Mouse (Mus musculus) adrenal gland, adult 2 months (tissue): ENCODE results near the gene Eif3k. TPM values are rescaled to one million over a fixed set of nuclear protein-coding genes. Genes with fewer than 3 reads are reported as not detected.

Source experiments
- DNase-seq: peaks from one replicate; pipeline ENCODE4 v3.0.0; 2021
- polyA plus RNA-seq: library from polyadenylated mRNA; depleted of rRNA; stranded (reverse); fragments of >200 nt; gene quantifications from 2 replicates; pipeline ENCODE4 v1.2.3, GENCODE M21; 2012
- total RNA-seq, 2 experiments: library from RNA; stranded (reverse); gene quantifications; 2 replicates each; pipeline ENCODE4 v1.2.3; 2021

The Eif3k gene
- total and polyA plus RNA-seq, 3 experiments, result 138 to 280 (median 259) TPM

DNA sequence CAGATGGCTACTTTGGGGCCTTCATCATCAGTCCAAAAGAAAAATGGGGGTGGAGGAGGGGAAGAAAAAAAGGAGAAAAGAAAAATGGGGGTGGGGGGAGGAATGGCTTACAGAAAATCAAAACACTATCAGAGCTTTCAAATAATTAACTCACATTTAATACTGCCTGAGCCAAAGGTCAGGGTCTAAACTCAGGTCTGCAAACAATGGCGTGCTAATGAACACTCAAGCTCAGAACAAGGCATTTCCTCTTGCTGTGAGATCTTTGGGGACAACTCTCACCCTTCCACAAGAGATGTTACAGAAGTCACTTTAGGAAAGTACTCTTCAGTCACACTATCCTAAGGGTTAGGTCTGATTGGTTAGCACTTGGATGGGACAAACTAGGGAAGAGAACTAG is 22.9 kb downstream of the Eif3k start:
- DNase-seq, result no peak

DNA sequence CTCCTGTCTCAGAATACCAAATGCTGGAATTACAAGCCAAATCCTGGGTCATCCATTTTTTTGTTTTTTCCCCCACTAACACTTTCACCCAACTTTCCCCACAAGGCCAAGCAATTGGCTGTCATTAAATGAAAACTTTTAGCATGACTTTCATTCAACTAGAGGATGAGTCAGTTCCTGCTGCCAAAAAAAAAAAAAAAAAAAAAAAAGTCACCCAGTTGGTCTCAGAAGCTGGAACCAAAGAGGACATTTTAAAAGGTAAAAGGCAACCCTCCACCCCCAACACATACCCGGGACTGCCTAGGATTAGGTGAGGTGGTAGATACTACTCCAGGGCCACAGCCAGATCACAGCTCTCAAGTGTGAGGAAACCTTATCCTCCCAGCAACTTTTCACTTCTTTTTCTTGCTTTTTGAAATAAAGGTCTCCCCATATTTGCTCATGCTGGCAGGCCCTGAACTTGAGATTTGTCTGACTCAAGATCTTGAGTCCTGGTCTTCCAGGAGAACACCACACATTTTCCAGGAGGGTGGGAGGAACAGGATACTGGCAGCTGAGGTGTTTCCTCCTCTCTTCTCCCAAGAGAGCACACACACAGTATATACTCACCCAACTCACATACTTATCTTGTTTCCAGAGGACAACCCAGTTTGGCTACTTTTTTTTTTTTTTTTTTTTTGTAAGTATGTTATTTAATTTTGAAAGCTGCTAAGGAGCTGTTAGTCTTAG is 23.5 kb downstream of the Eif3k start:
- peak; percentile 38 for DNase-seq

DNA sequence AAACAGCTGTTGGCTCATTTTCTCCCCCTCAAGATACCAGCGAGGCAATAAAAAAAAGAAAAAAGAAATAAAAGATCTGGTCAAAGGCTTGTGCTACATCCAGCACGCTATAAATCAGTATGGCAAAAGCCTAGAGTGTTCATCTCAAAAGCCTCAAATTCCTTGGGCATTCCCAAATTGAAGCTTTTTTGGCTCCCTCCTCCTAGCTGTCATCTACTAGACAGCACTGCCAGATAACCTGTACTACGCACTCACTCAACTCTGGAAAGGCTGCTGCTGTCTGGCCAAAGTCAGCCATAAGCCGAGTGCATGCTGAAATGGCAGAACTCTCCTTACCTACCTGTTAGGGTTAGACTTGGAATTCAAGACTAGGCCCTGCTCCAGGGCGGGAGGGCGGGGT is 24.4 kb downstream of the Eif3k start:
- DNase-seq, result no peak

DNA sequence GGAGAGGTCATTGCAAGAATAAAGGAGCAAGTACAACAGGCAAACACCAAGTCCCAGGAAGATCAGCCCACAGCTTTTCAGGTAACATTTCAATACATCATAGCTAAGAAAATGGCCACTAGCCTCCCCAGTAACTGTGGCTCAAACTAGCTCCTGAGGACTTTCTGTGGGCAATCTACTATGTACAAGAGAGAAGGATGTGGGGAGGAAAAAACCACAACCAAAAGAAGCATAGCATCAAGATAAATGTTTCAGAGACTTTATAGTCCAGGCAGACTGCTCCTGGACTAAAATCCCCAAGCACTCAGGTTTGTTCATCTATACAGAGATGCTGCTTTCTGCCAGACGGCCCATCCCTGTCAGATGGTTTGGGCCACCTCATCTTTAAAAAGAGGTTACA is 25.4 kb downstream of the Eif3k start:
- no peak for DNase-seq

DNA sequence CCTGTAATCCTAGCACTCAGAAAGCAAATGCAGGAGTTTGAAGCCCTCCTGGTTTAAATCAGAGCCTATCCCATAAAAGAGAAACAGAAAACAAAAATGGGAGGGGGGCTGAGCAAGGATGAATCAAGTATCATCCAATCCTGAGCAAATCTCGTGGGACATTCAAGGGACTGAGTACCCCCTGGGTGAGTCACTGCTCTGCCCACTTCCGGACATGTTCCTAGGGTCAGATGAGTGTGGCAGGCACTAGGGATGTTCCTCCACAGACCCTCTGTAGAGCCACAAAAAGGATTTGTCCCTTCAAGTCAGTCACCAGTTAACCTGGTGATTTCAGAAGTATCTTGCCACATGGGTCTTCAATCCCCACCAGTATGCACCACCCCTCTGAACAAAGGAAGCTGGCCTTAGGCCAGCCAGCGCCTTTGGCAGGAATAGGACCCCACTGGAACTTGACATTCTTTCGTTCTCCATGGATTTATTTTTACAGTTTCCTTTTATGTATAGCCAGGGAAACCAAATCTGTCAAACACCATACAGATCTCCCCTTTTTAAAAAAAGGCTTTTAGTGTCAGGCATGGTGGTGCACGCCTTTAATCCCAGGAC is 26.3 kb downstream of the Eif3k start:
- no peak for DNase-seq

DNA sequence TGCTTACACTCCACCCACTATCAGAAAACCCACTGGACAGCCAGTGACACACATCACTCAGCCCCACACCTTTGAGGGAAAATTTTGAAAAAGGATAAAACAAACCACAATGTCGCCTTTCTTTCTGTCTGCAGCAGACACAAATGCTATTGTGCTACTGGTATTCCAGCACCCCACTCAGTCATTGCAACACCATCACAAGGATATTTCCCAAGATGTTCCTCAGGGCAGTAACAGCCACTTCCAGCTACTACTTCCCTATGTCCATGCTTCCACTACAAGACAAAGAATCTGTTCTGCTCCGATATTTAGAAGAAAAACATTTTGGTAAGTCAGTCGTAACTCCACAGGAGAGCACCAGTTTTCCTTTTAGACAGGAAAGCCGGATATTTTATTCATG is 26.9 kb downstream of the Eif3k start:
- no peak for DNase-seq

DNA sequence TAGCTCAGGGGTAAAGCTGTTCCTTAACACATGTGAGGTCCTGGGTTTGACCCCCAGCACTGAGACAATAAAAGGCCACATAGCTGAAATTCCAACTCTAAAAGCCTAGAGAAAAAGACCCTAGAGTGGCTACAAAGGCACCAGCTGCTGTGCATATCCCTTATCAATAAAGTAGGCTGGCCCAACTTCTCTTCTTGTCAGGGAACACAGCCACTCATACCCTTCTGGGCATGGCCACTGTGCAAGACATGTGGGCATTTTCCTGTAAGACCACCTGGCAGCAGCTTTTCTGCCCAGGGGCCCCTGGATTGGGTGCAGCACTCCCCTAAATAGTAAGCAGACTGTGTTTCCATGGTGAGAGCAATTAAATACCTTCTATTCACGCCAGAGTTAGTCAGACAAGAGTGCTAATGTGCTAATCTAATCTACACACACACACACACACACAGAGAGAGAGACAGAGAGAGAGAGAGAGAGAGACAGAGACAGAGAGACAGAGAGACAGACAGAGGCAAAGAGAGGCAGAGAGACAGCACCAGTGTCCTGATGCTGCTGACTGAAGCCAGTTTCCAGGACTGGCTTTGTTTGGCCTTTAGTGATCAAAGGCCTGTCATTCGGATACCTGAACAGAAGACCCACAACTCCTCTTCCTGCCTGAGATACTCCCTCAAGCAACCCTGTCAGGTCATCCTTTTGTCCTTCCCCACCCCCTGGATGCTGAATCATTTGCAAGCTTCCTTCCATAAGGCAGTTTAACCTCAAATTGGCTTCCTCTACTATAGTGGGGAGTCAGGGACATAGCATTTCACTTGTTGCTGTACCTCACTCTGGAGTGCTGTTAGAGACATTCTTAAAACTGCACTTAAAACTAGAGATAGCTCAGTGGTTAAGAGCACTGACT is 27.9 kb downstream of the Eif3k start:
- DNase-seq, result no peak

DNA sequence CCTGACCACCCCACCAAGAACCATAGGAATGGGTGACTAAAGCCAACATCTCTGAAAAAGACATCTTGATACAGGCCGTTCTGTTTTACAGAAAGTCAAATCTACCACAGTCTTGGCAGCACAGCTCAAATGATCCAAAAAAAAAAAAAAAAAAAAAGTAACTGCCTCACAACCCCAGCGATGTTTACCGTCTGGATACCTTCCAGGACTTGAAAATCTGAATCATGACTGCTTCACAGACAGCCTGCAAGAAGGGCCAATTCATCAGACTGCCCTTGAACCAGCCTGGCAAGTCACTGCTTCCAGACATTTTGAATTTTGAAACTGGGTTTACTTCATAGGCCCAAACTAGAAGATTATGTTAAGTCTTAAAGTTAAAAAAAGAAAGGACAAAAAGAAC is 28.9 kb downstream of the Eif3k start:
- peak; percentile 83 for DNase-seq

DNA sequence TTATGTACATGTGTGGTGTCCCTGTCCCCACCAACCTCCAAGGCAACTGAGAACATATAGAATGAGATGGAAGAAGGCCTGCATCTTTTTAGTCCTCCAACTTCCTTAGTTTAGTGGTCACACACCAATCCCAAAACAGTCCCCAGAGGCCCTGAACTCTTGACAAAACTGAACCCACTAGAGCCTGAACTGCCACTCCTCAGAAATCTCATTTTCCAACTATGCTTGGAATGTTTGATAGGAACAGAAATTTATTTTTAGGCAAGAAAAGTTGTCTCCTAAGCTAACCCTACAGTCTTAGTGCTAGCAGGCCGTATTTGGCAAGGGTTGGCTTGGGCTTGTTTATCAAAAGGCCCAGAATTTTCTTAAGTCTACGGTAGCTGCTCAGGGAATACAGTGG is 29.9 kb downstream of the Eif3k start:
- DNase-seq, result no peak

DNA sequence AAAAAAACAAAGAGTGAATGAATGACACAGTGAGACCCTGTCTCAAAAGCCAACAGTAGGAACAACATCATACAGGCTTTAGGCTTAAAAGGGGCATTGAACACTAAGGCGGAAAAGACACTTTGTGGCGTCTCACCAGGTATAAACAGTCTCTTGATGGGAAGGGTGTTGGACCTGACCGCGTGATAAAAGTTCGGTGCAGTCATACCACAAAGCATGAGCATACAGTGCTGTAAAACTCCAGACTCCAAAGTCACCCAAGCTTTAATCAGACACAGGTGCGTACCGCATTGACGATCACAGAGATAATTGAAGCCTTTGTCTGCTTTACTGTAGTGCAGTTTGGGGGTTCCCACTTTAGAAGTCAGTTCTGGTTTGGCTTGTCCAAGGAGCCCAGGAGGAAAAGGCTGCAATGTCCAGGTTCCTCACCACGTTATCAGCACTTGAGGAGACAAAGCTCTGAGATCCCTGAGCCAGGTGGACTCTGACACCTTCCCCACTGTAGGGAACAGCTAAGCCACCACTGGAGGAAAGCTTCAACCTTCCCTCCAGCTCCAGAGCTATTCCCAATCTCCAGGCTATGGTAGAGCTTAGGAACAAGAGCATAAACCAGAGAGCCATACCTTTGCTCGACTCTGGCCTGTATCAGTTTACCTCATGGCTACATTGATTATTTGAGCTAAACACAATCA is 31.2 kb downstream of the Eif3k start:
- DNase-seq, result no peak

DNA sequence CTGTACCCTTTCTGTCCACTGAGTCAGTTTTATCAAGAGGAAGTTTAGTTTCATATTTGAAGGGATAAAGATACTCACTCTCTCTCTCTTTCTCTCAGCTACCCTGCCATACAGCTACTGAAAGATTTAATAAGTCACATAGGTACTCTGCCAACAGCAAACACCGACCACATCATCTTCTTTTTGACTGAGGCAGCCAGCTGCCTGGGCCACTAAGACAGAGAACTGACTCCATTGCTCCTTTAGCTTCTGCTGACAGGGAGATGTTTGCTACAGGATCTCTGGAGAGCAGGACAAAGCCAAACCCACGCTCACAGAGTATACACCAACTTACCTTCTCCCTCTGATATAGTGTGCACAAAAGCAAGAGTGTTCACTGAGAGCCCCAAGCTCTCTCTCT is 32.4 kb downstream of the Eif3k start:
- DNase-seq, result no peak

DNA sequence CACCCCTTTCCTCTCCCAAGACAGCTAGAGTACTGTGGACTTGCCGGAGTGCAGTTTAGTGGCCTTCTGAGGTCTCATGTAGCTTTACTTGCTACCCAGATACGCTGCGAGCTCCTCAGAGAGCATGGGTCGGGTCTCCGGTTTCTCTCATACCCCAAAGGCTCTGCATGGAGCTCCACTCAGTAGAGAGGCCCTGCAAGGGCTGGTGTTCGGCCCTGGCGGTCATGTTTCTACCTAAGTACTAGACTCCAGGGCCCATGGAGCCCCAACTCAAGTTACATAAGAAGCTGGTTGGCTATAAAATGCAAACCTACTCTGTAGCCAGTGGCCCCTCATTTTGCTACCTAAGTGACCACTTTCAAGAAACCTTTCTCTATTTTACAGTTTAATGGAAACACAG is 32.9 kb downstream of the Eif3k start:
- no peak for DNase-seq

DNA sequence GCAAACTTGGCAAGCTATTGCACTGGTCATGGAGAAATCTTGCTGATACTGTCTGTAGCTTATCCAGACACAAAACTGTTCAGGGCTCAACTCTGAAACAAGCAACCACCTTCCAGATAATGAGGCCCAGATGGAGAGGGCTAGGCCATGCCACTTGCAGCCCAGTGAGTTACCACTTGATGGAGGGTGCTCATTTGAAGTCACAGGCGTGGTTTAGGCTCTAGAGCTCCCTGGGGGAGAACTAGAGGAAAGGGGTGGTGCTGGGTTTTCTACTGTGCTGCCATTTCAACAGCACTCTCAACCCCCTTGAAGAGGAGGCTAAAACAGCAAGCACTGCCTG is 35.4 kb downstream of the Eif3k start:
- no peak for DNase-seq

DNA sequence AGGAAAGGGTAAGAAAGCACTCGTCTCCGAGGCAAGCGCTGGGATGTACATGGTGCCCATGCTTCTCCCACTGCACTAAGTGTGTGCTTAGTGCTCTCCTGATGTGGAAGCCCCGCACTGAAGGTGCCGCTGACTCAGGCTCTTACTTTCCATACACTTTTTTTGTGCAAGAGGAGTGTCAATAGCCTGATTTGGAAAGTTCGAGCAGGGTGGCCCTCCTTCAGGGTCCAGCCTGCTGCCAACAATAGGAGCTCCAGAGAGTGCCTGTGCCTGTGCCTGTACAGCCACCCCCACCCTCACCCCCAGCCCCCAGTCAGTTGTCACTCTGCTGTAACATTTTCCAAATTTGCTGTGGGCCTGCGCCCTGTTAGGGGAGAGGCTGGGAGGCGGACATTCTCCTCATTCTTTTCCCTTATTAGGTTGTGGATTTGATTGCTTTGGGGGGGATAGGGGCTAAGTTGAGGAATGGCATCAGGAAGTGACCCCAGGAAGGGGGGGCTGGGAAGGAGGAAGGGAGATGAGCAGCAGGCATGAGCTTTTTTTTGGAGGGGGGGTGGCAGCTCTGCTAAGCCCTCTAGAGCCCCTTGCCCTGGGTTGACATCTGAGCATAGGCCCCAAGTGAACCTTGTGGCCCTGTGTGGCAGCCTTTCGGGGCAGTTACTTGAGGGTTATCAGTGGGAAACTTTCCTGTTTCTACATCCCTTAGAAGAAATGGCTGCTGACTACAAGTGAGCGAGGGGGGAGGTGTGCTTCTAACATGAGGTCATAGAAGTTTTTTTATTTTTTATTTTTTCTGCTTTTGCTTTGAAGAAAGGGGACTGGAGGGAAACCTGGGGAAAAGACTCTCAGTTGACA is 36.0 kb downstream of the Eif3k start:
- no peak for DNase-seq

DNA sequence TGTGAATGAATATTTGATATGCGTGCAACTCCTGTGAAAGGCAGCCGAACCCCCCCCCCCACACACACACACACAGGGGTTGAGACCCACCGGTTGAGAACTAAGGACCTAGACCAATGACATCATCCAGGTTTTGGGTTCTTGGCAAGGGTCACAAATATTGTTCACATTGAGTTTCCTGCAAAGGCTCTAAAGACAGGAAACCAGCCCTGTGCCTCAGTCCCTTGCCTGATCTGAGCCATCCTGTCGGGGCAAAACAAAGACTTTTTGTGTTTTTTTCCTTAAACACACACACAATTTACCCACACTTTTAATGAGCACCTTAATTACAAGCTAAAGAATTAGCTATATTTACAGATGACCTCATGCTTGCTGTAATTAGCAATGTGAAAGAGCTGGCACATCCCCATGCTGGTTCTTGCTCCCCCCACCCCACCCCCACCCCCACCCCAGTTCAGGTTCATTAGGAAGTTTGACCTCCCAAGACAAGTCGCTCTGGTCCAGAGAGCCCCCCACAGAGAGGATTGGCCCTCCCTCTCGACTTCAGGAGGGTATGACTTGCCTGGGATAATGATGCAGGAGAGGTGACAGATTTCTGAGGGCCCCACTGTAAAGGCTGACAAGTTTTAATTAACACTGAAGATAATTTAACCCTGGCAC is 36.8 kb downstream of the Eif3k start:
- no peak for DNase-seq

DNA sequence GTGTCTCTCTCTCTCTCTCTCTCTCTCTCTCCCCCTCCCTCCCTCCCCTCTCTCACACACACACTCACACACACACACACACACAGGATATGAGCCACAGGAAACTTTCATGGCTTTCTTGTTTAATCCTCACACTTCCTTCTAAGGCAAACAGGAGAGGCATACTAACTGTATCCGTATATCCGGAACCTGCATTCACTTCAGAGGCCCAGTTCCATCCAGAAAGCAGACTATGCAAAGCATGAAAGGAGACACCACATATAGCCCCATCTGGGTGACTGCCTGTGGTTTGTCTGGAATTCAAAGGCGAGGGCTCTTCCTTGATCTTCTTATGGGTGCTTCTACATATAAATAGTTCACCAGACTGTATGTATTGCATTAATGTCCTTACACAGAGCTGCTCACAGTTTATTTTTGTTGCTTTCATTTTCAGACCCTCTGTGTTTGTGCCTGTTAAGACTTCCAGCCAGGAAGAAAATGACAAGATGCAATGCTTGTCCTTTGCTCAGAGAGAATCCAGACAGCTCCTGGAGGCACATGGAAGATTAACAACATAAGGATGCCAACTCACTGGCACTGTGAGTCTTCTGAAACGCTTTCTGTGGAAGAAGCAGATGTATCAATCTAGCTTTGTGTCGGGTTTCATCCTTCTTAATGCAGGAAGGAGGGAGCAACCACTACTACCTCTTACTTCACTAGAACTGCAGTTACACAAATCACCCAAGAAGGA is 38.0 kb downstream of the Eif3k start:
- DNase-seq, result no peak

DNA sequence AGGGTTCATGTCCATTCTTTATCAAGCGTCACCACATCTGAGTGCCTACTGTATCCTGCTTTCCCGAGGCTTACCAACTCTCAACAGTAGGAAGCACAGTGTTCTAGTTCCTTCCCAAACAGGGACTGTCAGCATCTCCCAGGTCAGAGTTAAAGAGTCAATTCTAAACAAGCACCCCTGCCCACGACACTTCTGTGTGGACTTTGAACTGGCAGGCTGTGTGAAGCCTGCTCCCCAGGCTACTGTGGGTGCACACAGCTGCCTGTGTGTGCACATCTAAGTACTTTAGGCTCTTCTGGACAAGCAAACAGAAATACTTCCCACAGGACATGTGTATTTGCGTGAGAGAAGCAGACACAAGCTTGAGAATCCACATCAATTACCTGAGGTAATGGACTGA is 40.1 kb downstream of the Eif3k start:
- no peak for DNase-seq

DNA sequence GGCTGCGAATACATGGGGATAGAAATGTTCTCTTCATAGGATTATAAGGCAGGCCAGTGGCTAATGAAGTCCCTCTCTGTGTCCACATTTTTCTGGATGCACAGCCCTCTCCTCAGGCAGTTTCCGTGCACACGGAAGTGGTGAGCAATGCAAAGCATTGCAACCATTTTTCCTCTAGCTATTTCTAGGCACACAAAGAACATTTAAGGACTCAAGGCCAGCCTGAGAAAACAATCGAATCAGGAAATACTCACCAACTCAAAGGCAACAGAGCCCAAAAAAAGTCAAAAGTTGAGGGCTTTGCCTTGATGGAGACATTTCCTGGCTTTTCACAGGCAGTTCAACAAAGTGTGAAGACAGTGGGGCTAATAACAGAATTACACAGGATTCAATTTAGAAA is 40.5 kb downstream of the Eif3k start:
- no peak for DNase-seq

DNA sequence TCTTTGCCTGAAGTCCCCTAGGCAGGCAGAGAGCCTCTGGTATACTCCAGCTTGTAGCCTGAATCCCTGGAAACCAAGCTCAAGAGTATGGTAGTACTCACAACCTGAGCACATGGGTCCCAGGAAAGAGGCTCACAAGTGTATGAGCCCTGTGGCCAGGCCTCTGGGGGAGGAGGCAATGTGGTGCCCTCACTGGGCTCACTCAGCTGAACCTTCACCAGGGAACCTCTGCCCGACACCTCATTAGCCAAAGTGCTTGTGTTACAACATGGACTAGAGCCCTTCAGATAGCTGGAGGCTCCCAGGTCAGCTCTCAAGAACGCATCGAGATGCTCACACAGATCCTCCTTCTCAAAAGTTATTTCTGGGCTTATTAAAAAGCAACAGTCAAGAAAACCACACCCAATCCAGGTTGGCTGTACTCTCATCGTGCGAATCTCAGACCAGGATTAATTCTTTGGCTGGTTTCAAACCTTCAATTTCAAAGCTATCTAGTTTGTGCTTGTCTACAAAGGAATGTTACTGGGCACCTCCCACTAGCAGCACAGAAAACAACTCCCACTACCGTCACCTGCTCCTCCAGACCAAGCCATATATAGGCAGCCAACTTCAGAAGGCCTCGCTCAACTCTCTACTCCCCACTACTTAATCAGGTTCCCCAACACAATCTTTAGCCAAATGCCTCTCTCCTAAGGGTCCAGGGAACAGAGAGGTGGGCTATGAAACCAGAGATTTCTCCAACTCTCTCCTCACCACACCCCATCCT is 42.1 kb downstream of the Eif3k start:
- no peak for DNase-seq

DNA sequence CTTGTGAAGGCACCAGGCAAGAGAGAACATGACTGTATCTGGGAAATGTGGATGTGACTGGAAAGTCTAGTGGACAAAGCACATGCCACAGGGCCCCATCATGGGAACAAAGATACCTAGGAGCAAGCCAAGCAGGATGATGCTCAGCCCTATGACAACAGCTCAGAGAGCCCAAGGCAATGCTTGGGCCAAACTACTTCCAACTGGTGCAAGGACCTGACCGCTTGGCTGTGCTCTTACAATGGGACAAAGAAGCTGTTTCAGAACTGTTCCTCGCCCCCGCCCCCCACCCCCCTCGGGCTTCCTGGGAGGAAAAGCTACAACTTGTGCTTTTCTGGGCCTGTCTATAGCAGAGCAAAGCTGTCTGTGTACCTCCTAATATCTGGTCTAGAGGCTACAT is 43.0 kb downstream of the Eif3k start:
- no peak for DNase-seq
